Mouse (Mus musculus) hindbrain, embryonic 13.5 days (tissue): Measurements from ENCODE around the gene Nfib. TPM values are rescaled to one million over a fixed set of nuclear protein-coding genes. Genes with fewer than 3 reads are reported as not detected.
A peak's percentile ranks its signal among the peaks of the same experiment; 100 is the strongest.

Experiments
- ATAC-seq: fragments of 200-750 bp; cut with Nextera tagmentation; 2 replicates; pipeline ENCODE4 v1.8.0; 2017; ENCODE audit warnings: moderate TSS enrichment; ENCODE audit not compliant: low FRiP score
- H3K27ac ChIP-seq: fragments of 300-500 bp; sonication (generic); 2 replicates; pipeline ENCODE4 v1.5.1; 2015; ENCODE audit warnings: inconsistent platforms, mild to moderate bottlenecking, moderate library complexity
- H3K27me3 ChIP-seq: fragments of 300-500 bp; sonication (generic); 2 replicates; pipeline ENCODE4 v1.6.1; 2015; ENCODE audit warnings: mild to moderate bottlenecking, inconsistent platforms
- H3K36me3 ChIP-seq: fragments of 300-500 bp; sonication (generic); 2 replicates; pipeline ENCODE4 v1.6.1; 2015; ENCODE audit warnings: mild to moderate bottlenecking, inconsistent platforms
- H3K4me1 ChIP-seq: fragments of 300-500 bp; sonication (generic); replicated peaks from 2 replicates; pipeline ENCODE4 v1.6.1; 2015; ENCODE audit warnings: inconsistent platforms
- H3K4me2 ChIP-seq: fragments of 300-500 bp; sonication (generic); 2 replicates; pipeline ENCODE4 v1.6.1; 2015; ENCODE audit warnings: inconsistent platforms, mild to moderate bottlenecking, moderate library complexity
- H3K4me3 ChIP-seq: fragments of 300-500 bp; sonication (generic); 2 replicates; pipeline ENCODE4 v1.5.1; 2015; ENCODE audit warnings: mild to moderate bottlenecking, inconsistent platforms
- H3K9ac ChIP-seq: fragments of 300-500 bp; sonication (generic); 2 replicates; pipeline ENCODE4 v1.6.1; 2015; ENCODE audit warnings: mild to moderate bottlenecking, inconsistent platforms
- H3K9me3 ChIP-seq: fragments of 300-500 bp; sonication (generic); 2 replicates; pipeline ENCODE4 v1.6.1; 2016; ENCODE audit warnings: inconsistent platforms
- WGBS: fragments of 180-500 bp; shearing (Covaris S2); methylation state at CpG from one replicate; pipeline ENCODE4 v1.1.7; 2015; 5-methylcytosine and 5-hydroxymethylcytosine counted together
- polyA plus RNA-seq: library from polyadenylated mRNA; unstranded; fragments of >200 nt; fragmentation: Nextera tagmentation; extraction: Ambion mirVana; gene quantifications from 2 replicates; pipeline ENCODE4 v1.2.1, GENCODE M21; 2015

Nfib gene
- polyA plus RNA-seq, 1 experiment from 2014 or later = 107 TPM

- H3K9me3 ChIP-seq = no peaks in the 10 kb centered on the region
- H3K27me3 ChIP-seq = no peaks in the 10 kb centered on the region
- H3K4me1 ChIP-seq = peaks cover 47% of the 10 kb centered on the region
- H3K36me3 ChIP-seq = no peaks in the 10 kb centered on the region
- H3K27ac ChIP-seq = no peak overlapping the region
- ATAC-seq = no peak
- H3K4me2 ChIP-seq = no peak overlapping the region
- WGBS = 89% methylated on average over 6 of the region's 6 CpGs
- no peak overlapping the region for H3K9ac ChIP-seq
- H3K4me3 ChIP-seq = no peak overlapping the region
Measured at GRCm38 (mm10) chr4:82406511-82406910, 299.0 kb downstream of the Nfib start.

DNA sequence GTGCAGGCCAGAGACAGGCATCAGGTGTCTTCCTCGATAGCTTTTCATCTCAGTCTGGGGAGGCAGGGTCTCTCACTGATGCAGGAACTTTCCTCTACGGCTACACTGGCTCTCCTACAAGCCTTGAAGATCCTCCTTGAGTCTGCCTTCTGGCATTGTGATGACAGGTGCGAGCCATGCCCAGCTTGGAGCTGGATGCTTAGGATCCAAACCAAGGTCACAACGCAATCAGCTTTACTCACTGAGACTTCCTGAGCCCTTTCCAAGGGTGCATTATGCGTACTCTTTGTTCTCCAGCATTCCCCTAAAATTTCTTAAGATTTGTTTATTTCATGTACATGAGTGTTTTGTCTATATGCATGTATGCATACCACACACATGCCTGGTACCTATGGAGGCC lies 299.8 kb downstream of the Nfib start:
- Histone ChIP-seq H3K9ac (no peak overlapping the region), H3K4me3 (no peak overlapping the region), H3K4me2 (no peak overlapping the region), H3K27me3 (no peaks in the 10 kb centered on the region), H3K4me1 (peaks cover 50% of the 10 kb centered on the region), H3K9me3 (no peaks in the 10 kb centered on the region), H3K36me3 (no peaks in the 10 kb centered on the region), H3K27ac (no peak overlapping the region)
- 89% methylated on average over 5 of the region's 5 CpGs for WGBS
- no peak for ATAC-seq

DNA sequence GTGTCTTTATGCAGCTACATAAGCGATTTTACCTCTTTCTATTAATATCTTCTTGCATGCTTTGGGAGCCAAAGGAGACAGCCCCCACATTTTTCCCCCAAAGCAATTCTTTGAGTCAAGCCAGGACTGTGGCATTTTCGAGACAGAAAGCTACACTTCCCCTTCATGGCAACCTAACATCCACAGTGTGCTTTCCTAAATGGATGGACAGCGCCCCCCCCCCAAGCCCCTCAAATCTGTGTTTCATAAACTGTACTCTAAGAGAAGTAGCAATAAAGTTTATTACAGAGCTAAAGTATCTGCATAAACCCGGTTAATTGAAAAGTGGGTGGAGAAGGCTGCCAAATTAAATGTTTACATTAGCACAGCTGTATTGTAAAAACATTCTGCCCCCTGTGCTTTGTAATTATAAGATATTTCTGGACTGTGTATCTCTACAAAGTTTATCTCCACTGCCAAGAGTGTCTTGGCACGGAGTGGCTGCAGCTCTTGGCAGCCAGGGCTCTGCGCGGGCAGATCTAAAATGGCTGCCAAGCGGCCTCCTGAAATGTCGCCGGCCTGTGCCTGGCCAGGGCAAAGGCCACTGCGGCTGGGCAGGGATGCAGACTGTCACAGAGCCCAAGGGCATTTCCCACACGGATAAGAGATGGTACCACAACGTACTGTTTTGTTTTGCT lies 301.4 kb downstream of the Nfib start:
- 75% methylated on average over 13 of the region's 13 CpGs for WGBS
- no peak overlapping the region for H3K9ac ChIP-seq
- peak overlapping the region; percentile 30 for H3K27ac ChIP-seq
- H3K4me1 ChIP-seq = peaks cover 57% of the 10 kb centered on the region
- no peak overlapping the region for H3K4me3 ChIP-seq
- no peak for ATAC-seq
- H3K36me3 ChIP-seq = no peaks in the 10 kb centered on the region
- no peaks in the 10 kb centered on the region for H3K27me3 ChIP-seq
- no peak overlapping the region for H3K4me2 ChIP-seq
- no peaks in the 10 kb centered on the region for H3K9me3 ChIP-seq

GRCm38 (mm10) chr4:82402666-82403065 lies 302.9 kb downstream of the Nfib start:
- Histone ChIP-seq H3K4me1 (peaks cover 48% of the 10 kb centered on the region), H3K9ac (no peak overlapping the region), H3K9me3 (no peaks in the 10 kb centered on the region), H3K4me2 (no peak overlapping the region), H3K27me3 (no peaks in the 10 kb centered on the region), H3K4me3 (no peak overlapping the region), H3K36me3 (no peaks in the 10 kb centered on the region), H3K27ac (no peak overlapping the region)
- WGBS = 95% methylated on average over 9 of the region's 9 CpGs
- no peak for ATAC-seq

- Histone ChIP-seq H3K9ac (no peak overlapping the region), H3K36me3 (no peaks in the 10 kb centered on the region), H3K27ac (no peak overlapping the region), H3K4me1 (peaks cover 48% of the 10 kb centered on the region), H3K27me3 (no peaks in the 10 kb centered on the region), H3K9me3 (no peaks in the 10 kb centered on the region), H3K4me2 (no peak overlapping the region), H3K4me3 (no peak overlapping the region)
- ATAC-seq = no peak
- WGBS = 9% methylated on average over 3 of the region's 3 CpGs
Measured at GRCm38 (mm10) chr4:82401450-82402061, 304.0 kb downstream of the Nfib start.

GRCm38 (mm10) chr4:82400536-82400935 lies 305.0 kb downstream of the Nfib start:
- Histone ChIP-seq H3K9ac (no peak overlapping the region), H3K27ac (peak overlapping the region; percentile 69), H3K4me2 (no peak overlapping the region; the same call in 1 of the 2 replicates), H3K27me3 (no peaks in the 10 kb centered on the region), H3K4me3 (no peak overlapping the region), H3K9me3 (no peaks in the 10 kb centered on the region), H3K4me1 (peaks cover 45% of the 10 kb centered on the region), H3K36me3 (no peaks in the 10 kb centered on the region)
- no peak for ATAC-seq
- WGBS = 14% methylated on average over 5 of the region's 5 CpGs

- no peaks in the 10 kb centered on the region for H3K27me3 ChIP-seq
- H3K36me3 ChIP-seq = no peaks in the 10 kb centered on the region
- H3K9ac ChIP-seq = no peak overlapping the region
- 57% methylated on average over 11 of the region's 11 CpGs for whole genome bisulfite sequencing
- H3K9me3 ChIP-seq = no peaks in the 10 kb centered on the region
- H3K4me1 ChIP-seq = peaks cover 36% of the 10 kb centered on the region
- H3K4me3 ChIP-seq = no peak overlapping the region
- peak; percentile 46; the same call in 1 of the 2 replicates for ATAC-seq
- no peak overlapping the region for H3K4me2 ChIP-seq
- peak overlapping the region; percentile 69 for H3K27ac ChIP-seq
Measured at GRCm38 (mm10) chr4:82399406-82400380, 305.9 kb downstream of the Nfib start.

DNA sequence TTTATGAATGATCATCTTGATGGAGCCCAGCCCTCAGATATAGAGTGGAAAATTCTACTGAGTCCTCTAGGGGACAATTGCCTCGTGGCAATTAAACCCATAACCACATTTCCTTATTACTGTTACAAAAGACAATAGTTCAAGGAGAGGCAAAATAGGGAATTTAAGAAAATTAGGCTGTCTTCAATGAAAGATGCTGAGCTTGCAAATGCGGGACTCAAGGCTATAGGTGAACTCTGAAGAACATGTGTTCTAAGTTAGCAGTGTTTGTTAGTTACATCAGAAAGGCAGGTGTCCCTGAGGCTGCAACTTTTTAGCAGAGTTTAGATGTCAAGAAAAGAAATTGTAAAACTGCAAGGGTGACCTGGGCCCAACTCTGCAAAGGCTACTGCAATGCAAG lies 307.3 kb downstream of the Nfib start:
- Histone ChIP-seq H3K4me2 (no peak overlapping the region), H3K4me1 (peaks cover 27% of the 10 kb centered on the region), H3K9me3 (no peaks in the 10 kb centered on the region), H3K27ac (no peak overlapping the region), H3K27me3 (no peaks in the 10 kb centered on the region), H3K36me3 (no peaks in the 10 kb centered on the region), H3K4me3 (no peak overlapping the region), H3K9ac (no peak overlapping the region)
- ATAC-seq = no peak
- 85% methylated on average over 2 of the region's 2 CpGs for WGBS

- Histone ChIP-seq H3K4me1 (peaks cover 24% of the 10 kb centered on the region), H3K36me3 (no peaks in the 10 kb centered on the region), H3K9me3 (no peaks in the 10 kb centered on the region), H3K4me2 (no peak overlapping the region), H3K9ac (no peak overlapping the region), H3K27ac (no peak overlapping the region), H3K4me3 (no peak overlapping the region), H3K27me3 (no peaks in the 10 kb centered on the region)
- 94% methylated on average over 2 of the region's 2 CpGs for WGBS
- ATAC-seq = no peak
Measured at GRCm38 (mm10) chr4:82396805-82397204, 308.7 kb downstream of the Nfib start.

DNA sequence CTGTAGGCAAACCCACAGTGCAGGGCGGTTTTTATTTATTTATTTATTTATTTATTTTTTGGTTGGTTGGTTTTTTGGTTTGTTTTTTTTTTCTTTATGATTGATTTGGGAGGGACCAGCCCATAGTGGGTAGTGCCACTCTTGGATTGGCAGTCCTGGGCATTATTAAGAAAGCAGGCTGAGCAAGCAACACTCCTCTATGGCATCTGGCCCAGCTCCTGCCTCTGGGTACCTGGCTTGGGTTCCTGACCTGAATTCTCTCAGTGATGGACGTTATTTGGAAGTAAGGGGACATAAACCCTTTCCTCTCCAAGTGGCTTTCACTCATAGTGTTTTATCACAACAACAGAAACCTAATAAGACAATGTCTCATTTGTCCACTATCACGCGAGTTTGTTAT lies 309.5 kb downstream of the Nfib start:
- Histone ChIP-seq H3K4me3 (no peak overlapping the region), H3K27me3 (no peaks in the 10 kb centered on the region), H3K9ac (no peak overlapping the region), H3K36me3 (no peaks in the 10 kb centered on the region), H3K4me1 (peaks cover 20% of the 10 kb centered on the region), H3K27ac (no peak overlapping the region), H3K4me2 (no peak overlapping the region), H3K9me3 (no peaks in the 10 kb centered on the region)
- no peak for ATAC-seq
- 85% methylated on average over 4 of the region's 4 CpGs for WGBS

GRCm38 (mm10) chr4:82394346-82394745 lies 311.2 kb downstream of the Nfib start:
- 81% methylated on average over 4 of the region's 4 CpGs for WGBS
- no peak for ATAC-seq
- H3K9me3 ChIP-seq = no peaks in the 10 kb centered on the region

GRCm38 (mm10) chr4:82393021-82393420 lies 312.5 kb downstream of the Nfib start:
- no peak for ATAC-seq
- H3K4me3 ChIP-seq = no peak overlapping the region
- peaks cover 10% of the 10 kb centered on the region; the same call in 1 of the 2 replicates for H3K4me1 ChIP-seq
- H3K9me3 ChIP-seq = no peaks in the 10 kb centered on the region
- H3K27me3 ChIP-seq = no peaks in the 10 kb centered on the region
- no peak overlapping the region for H3K9ac ChIP-seq
- H3K36me3 ChIP-seq = no peaks in the 10 kb centered on the region
- WGBS = 83% methylated on average over 4 of the region's 4 CpGs
- no peak overlapping the region for H3K4me2 ChIP-seq
- H3K27ac ChIP-seq = no peak overlapping the region

More at GRCm38 (mm10) chr4:82394346-82394745, 311.2 kb downstream of the Nfib start:
- Histone ChIP-seq H3K4me3 (no peak overlapping the region), H3K4me2 (no peak overlapping the region), H3K36me3 (no peaks in the 10 kb centered on the region), H3K4me1 (peaks cover 11% of the 10 kb centered on the region), H3K27me3 (no peaks in the 10 kb centered on the region), H3K27ac (no peak overlapping the region), H3K9ac (no peak overlapping the region)
